Mouse (Mus musculus) right cerebral cortex, adult 18-20 months (tissue): Measurements from ENCODE around the gene Krt34.

Source experiments
- DNase-seq: peaks from one replicate; pipeline ENCODE4 v3.0.0; 2022; ENCODE audit warnings: mixed read lengths

Krt34 gene

GRCm38 (mm10) chr11:100041454-100041853 is at the start of gene Krt34:
TSS of gene Krt34 (minus strand) at chr11:100041554.
- no peak for DNase-seq

DNA sequence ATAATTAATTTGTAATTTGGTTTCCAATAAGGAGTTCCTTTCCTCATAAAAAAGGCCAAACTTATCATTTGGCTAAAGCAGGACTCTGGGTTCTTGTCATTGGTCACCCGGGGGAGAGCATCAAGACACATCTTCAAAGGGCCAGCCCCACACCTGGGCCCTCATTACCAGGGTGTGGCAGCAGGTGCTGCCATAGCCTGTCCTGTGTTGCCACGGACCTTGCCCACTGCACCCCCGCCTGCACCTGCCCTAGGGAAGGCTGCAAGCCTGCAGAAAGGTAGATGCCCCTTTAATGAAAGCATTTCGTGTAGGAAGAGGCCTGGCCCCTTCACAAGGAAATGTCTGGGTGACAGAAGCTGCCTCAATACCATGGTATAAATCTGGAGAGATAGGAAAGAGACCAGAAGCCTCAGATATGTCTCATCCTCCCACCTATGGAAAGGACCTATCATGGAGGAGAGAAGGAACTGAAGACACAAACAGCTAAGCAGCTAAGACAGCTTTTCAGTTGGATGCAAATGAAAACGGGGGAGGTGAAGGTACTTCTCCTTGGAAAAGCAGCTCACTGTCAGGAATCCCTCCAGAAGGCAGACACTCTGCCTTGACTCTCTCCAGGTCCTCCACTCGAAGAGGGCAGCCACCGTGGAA is 47.1 kb upstream of the Krt34 start:
- DNase-seq = peak; percentile 11

DNA sequence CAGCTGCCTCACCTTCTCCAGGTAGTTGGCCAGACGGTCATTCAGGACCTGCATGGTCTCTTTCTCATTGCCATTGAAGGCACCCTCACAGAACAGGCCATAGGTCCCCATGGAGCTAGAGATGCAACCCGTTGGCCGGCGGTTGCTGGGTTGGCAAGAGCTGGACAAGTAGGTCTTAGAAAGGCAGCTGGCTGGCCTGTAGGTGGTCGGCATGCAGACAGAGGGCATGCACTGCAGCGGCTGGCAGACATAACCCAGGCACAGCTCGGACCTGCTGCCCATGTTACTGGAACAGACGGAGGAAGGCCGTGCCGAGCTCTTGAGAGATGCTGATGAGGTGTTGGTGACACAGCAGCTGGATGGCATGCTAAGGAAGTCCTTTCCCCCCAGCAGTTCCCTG is 46.5 kb upstream of the Krt34 start, which contains the start of gene Krt32:
TSS of gene Krt32 (minus strand) at position 366 of the 400 bp plus-strand sequence.
- DNase-seq = no peak

DNA sequence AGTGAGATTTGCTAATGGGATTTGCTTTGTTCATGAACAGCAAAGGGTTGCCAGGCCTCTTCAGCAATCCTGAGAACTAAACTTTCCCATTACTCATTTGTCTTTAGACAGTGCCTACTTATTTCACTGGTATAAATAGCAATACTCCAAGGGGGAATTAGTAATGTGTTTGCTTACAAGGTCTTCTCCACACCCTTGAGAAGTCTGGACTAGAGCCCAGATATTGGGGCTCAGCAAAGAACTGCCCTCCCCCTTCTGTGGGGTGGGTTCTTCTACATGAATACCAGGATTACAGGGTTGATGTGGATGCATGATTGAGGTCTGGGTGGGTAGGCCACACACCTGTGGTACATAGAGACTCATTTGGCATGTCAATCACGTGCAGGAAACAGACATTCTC is 32.5 kb upstream of the Krt34 start:
- DNase-seq = no peak

GRCm38 (mm10) chr11:100067293-100068036 is 26.1 kb upstream of the Krt34 start:
- DNase-seq = peak; percentile 6

DNA sequence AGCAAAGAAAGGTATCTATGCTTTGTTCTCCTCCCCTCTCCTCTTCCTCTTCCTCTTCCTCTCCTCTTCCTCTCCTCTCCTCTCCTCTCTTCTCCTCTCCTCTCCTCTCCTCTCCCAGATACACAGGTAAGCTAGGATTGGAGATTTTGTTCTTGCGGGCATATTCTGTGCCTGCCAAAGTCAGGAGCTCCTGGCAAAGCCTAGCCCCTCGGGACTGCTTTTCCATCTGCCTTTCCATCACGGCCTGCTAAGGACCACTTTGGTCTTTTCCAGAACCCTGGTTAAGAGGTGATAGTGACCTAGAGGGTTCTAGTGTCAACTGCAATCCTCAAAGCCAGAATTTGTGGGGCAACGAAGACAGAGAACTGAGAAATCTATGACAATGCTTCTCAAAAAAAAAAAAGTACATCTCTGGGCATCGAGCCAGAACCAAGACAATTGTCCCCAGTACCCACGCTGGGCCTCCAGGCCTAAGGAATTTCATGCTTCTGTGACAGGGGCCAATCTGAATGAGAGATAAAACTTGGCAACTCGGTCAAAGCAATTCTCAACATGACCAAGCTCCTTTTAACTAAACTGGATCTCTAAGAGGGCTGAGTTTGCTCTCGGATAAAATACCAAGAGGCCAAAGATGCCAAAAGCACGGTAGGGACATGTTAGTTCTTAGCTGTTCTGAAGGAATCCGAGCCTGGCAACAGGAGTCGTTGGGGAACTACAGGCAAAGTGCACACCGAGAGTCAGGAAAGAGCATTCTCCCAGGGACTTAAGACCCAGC is 25.1 kb upstream of the Krt34 start:
- no peak for DNase-seq

DNA sequence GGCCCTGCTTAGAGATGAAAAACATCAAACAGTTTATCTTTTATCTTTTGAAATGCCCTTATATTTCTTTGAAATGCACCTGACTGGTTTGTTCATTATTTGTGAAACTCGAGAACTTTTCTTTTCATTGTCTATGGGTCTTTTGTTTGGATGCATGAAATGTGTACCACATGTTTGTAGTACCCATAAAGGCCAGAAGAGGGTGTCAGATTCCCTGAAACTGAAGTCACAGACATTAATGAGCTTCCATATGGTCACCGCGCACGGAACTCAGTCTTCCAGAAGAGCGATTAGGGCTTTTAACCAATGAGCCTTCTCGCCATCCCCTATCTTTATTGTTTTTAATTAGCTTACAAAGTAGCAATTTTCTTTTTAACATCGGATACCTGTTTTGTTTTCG is 17.5 kb upstream of the Krt34 start:
- no peak for DNase-seq

DNA sequence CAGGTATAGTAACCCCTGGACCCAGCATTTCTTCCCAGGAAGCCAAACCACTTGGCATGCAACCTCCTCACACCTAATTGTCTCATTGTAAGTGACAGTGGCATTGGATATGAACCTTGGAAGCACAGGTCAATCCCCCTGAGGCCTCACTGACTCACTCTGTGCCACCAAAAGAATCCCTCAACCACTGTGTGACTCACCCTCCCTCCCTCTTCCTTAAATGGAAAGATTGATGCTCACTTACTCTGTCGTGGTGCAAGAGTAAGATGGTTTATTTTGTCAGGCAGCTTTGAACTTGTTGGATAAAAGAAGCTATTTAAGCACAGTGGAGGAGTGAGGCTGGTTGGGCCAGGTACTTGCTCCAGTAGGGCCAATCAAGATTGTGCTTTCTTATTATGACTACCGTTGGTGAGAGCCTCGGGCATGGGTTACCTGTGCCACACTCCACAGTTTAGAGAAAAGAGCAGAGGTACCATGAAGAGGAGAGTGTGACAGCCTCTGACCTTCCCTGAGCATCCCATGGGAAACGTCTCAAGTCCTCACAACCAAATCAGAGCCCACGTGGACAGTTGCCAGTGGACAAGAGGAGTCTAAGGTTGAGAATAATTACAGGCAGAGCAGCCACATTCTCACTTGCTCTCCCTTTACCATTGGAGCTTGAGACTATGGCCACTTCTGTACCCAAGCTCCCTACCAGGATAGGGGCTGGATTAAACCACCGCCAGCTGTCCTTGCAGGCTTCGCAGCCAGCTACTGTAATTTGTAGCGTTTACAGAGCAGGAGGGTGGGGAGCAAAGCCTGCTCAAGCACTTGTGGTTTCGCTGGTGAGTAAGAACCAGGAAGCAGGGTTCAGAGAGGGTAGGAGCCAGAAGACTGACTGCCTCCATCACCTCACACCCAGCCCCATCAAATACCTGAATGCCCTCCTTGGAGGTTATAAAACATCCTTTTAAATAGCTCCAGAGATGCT is 14.6 kb upstream of the Krt34 start:
- DNase-seq = no peak

DNA sequence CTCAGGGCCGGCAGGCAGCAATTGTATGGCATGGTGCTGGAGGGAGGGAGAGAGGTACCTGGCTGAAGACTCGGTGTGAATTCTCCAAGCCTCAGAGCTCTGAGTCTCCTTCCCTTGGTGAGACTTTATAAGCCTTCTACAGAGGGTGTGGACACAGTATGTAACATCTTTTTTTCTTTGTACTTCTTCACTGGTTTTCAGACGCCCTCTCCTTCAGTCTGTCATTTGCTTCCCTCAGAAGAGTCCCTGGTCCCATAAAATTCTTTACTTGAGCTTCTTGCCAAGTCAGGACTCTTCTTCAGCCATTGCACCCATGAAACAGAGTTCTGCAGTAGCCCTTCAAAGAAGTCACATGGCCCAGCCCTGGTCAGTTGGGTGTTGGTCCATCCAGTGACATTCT is 9.1 kb upstream of the Krt34 start, which contains the start of gene Krt31:
TSS of gene Krt31 (minus strand) at position 101 of the 400 bp plus-strand sequence.
- DNase-seq = no peak

GRCm38 (mm10) chr11:100047193-100047592 is 5.8 kb upstream of the Krt34 start:
- no peak for DNase-seq

DNA sequence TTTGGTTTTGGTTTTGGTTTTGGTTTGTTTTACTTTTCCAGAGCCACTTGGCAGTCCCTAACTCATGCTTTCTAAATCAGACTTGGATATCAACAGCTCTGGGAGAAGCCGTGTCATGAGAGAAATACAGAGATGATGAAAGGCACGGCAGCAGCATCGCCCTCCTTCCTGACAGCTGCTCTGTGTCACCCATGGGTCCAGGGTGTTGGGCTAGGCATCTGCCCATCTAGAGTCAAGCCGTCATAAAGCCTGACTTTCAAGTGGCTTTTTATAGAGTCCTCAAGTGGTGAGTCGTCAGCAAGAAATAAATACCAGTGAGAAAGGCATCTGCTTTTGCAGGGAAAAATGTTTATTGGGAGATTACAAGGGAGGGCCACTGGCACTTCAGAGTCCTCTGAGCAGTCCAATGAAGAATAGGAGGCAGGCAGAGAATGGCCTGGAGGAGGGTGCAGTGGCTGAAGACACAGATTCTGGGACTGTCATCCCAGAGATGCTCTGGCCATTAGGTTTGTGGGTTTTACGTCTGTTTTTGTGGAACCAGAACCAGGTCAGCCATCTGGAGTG is 5.0 kb upstream of the Krt34 start:
- DNase-seq = no peak

GRCm38 (mm10) chr11:100029768-100030167 is 11.6 kb downstream of the Krt34 start, which contains the start of gene Krt33b:
TSS of gene Krt33b (minus strand) at chr11:100029868.
- no peak for DNase-seq

GRCm38 (mm10) chr11:100021438-100021837 is 19.9 kb downstream of the Krt34 start:
- DNase-seq = peak; percentile 32

- DNase-seq = no peak
Measured at GRCm38 (mm10) chr11:100019466-100019865, 21.9 kb downstream of the Krt34 start.

- DNase-seq = no peak
Measured at GRCm38 (mm10) chr11:100016112-100016511, 25.2 kb downstream of the Krt34 start, which contains the start of gene Krt33a. TSS of gene Krt33a (minus strand) at chr11:100016212.

GRCm38 (mm10) chr11:100013691-100014171 is 27.6 kb downstream of the Krt34 start:
- no peak for DNase-seq

DNA sequence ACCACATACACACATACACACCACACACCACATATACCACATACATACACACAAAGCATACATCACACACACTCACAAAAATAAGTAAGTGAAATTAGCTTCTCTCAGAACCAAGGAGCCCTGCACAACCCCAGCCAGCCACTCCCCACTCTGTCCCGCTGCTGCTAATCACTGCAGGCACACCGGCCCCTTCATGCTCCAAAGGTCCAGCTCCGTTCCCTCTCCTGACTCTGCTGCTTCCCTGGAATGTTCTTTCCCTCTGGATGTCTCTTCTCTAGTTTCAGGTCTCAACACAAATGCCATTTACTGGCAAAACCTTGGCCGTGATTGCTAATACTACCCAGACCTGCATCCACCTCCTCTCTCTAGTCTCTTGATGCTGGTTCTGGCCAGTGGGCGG is 30.7 kb downstream of the Krt34 start:
- no peak for DNase-seq

DNA sequence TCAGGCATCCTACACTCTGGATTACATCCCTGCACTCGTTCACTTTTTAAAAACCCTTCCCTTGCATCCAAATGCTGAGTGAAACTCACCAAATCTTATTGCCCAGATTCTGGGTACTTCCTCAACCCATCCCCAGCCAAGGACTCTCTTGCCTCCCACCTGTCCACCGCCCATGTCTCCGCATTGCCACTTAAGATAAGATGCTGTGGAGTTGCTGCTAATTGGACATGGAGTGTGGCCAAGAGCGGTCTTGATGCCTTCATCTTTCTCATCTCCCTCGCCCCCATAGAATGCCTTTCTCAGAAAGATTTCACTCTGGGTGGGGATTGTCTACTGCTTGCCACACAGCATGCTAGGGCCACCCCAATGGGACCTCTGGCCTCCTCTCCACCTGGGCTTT is 33.0 kb downstream of the Krt34 start:
- peak; percentile 44 for DNase-seq

DNA sequence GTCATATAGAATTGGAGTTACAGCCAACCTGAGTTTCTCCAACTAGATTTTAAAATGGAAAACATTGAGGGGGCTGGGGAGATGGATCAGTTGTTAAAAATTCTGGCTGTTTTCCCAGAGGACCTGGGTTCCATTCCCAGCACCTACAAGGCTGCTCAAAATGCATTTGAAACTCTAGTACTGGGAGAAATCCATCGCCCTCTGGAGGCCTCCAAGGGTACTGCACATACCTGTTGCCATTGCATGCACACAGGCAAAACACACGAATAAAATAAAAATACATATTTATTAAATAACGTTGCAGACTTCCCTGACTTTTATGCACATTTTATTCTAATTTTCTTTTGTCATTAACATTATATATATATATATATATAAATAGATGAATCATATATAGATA is 34.7 kb downstream of the Krt34 start:
- DNase-seq = no peak

DNA sequence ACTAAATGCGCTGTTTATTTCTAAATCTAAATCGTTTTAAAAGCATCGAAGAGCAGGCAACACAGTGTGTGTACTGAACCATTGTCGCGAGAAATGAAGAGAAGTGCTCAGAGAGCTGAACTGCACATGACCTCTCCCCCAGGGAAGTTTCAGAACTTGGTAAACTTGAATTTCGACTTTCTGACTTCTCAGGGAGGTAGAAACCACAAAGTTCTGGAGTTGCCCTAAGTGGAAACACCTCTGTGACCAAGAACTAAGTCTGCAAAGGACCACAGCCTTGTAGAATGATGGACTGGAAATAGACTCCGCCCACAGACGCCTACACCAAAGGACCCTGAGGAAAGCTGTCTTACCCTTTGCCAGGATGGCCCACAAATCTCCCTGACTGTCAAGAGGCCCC is 35.4 kb downstream of the Krt34 start:
- DNase-seq = no peak

DNA sequence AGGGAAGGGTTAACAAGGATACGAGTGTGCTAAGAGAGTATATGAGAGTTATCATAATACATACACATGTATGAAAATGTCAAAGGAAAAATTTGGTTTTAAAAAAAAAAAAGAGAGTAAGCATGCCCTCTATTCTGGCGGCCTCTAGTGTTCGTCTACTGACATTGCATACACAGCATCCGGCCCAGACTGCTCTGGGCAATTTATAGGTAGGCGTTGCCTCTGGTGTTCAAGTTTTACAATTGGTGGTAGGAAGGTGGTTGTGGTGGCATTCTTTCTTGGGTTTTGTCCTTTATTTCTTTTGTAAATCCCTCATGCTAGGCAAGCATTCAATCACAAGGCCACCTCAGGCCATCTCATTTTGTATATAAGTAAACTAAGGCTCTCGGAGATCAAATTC is 36.5 kb downstream of the Krt34 start:
- DNase-seq = peak; percentile 66

DNA sequence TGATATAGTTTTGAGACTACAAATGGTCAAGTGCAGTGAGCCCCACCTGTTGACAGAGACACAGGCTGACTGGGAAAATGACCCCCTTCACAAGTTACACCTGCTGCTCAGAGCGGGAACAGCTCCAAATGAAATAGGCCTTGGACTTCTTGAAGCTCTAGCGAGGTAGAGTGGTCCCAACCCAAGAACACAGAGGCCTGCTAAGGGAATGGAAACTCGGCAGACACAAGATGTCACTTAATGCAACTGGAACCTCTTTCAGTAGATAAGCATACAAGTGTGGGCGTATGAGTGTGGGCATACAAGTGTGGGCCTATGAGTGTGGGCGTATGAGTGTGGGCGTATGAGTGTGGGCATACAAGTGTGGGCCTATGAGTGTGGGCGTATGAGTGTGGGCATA is 42.3 kb downstream of the Krt34 start:
- no peak for DNase-seq
